Mouse (Mus musculus) kidney, adult 11 months (tissue): ENCODE data around the gene Rassf5.
"Not testable (repeated sequence)": the region's sequence is repeated elsewhere in the genome, so short reads cannot be mapped to it uniquely, and the experiment has no call there.

Source experiments
- DNase-seq: peaks from one replicate; pipeline ENCODE4 v3.0.0; 2022

Rassf5 gene

DNA sequence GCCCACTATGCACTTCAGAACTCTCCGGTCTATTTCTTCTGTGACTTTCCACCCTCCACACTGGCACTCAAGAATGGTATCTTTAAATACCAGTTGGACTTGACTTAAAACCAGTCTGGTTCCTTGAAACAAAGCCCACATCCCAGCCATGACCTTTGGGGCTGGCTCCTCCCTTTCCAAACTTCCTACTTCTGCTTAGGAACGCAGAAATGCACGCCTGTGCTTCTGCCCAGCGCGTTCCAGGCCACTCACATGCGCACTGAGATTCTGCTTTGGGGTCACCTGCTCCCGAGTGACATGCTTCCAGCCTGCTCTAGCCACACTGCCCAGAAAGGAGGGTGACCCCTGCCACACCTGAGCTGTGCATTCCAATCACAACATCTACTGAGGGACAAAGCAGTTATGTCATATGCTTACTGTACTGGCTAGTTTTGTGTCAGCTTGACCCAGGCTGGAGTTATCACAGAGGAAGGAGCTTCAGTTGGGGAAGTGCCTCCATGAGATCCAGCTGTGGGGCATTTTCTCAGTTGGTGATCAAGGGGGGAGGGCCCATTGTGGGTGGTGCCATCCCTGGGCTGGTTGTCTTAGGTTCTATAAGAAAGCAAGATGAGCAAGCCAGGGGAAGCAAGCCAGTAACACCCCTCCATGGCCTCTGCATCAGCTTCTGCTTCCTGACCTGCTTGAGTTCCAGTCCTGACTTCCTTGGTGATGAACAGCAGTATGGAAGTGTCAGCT lies 7.6 kb upstream of the Rassf5 start:
- not testable (repeated sequence) for DNase-seq

DNA sequence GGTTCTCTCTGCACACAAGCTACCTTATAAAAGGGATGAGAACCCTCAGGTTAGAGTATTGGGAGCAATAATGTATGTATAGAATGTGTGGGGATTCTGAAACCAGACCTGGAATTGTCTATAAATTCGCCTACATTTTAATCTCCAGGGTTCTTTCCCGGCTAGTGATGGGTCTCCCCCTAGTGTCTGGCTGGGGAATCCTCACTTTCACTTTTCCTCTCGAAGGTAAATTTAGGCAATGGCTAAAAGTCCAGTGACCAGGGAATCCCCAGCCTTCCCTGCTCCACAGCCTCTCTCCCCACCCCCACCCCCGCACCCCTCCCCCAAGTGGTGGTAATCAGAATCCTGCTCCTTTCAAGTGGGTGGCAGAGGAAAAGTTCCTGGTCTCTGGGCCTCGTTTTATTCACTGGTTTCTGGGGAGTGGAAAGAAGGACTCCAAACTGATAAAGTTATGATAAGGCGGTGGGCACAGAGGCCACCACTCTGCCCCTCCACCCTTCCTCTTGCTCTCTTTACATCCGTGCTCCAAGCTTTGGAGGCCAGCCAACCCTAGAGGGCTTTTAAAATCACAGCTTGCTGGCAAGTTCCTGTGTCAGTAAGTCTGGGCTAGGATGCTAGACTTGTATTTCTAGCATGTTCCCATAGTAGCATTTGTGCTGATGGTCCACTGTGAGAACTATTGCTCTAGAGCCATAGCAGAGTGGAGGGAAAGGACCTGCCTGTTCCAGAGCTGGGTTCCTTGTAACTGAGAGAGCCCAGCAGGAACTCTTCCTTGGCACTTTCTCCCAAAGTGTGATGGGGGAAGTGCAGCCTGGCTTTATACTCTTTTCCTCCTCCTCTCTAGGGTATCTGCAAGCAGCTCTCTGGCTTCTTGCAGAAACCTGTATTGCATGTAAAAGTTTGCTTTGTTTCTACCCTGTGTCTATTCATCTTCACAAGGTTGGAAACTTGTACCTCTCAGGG lies 1.7 kb upstream of the Rassf5 start:
- DNase-seq = peak; percentile 48

GRCm38 (mm10) chr1:131245926-131246325 lies 868 bp upstream of the Rassf5 start:
- DNase-seq = peak; percentile 50

GRCm38 (mm10) chr1:131244536-131245088 lies 446 bp downstream of the Rassf5 start:
- no peak for DNase-seq

DNA sequence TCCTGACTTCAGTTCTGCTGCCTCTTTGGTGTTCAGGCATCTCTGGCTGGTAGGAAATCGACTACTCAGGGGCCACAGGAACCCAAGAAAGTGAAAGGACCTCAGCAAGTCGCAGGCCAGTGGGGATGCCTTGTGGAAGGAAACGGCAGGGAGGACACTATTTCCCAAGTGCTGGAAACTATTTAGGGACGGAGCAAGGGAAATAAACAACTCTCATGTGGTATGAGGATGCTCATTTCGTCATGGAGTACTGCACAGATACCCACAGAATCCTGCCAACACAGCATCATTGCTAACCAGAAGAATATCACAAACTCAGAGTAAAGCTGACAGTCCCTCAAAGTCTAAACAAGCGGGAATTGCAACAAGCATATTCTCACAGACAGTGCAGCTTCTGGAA lies 2.1 kb downstream of the Rassf5 start:
- DNase-seq = no peak

DNA sequence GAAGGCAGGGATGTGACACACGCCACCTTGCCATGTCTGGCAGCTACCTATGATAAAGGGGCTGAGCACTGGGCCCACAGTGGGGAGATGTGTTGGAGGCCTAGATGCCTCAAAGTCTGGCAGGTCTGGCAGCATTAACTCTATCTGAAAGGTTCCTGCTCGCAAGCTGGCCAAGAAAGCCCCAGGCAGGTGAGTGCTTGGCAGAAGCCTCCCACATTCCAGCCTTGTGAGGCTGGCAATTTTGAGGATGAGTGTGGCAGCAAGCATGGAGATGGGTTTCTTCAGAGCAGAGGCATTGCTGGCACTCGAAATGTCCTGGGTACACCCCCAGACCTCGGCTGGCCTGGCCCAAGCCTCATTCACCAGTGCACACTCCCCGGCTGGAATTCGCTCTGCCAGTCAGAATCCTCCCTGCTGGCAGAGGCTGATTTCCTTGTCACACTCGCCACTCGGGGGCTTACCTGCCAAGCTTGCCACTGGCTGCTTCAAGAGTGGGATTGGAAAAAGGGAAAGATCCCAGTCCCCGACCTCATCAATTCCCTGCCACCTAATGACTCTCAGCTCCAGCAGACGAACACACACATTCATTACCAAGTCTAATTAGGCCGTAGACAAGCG lies 5.4 kb downstream of the Rassf5 start:
- no peak for DNase-seq

DNA sequence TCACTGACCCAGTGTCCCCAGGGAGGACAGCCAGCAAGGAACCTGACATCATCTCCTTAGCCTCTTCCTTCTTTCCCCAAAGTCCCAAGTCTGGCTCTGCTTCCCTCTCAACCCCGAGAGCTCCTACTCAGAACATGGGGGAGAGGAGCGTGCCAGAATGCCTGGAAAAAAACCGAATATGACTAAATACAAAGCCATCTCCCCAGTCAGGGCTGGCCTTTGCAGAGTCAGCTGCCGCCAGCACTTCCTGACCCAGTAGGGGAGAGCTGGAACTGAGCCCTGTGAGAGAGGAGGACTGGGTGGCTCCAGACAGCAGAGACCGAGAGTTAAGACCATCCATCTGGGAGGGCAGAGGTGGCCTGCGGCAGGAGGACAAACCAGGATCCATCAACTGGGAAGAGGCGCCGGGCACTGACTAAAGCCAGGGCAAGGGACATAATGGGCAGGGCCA lies 6.1 kb downstream of the Rassf5 start:
- DNase-seq = peak; percentile 69

DNA sequence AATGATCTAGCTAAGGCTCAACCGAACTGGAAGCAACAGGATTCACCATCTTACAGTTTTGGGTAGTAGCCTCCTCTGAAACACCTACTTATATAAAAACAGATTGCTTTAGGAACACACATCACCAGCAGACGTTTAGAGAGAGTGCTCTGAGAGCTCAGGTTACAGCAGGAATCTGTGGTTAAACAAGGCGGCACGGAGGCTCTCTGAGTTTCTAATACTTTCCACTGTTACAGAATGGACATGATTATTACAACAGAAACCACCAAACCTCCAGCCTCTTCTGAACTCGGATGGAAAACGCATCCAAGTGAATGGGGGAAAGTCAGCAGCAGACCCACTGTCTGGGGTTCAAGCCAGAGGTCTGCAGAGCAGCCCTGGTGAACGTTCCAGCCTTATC lies 9.0 kb downstream of the Rassf5 start:
- no peak for DNase-seq

DNA sequence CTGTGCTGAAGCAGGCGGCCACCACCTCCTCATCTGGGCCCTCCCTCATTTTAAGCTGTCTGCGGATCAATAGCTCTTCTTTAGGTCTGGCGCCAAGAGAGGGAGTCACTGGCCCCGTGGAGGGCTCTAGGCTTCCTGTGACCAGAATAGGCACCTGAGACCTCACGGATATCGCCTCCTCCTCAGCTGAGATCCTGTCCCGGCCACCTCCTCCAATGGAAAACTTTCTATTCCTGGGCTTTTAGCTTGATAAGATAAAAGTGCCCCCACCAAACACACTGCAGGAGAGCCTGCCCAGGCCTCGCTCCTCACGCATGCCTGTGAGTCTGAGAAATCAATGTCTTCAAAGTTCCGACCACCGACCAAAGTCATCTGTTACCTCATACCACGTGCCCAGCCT lies 11.5 kb downstream of the Rassf5 start:
- DNase-seq = no peak

- no peak for DNase-seq
These were observed 16.4 kb downstream of the Rassf5 start for GRCm38 (mm10) chr1:131228659-131229058.

- DNase-seq = no peak
These were observed 16.8 kb downstream of the Rassf5 start for GRCm38 (mm10) chr1:131228225-131228624.

DNA sequence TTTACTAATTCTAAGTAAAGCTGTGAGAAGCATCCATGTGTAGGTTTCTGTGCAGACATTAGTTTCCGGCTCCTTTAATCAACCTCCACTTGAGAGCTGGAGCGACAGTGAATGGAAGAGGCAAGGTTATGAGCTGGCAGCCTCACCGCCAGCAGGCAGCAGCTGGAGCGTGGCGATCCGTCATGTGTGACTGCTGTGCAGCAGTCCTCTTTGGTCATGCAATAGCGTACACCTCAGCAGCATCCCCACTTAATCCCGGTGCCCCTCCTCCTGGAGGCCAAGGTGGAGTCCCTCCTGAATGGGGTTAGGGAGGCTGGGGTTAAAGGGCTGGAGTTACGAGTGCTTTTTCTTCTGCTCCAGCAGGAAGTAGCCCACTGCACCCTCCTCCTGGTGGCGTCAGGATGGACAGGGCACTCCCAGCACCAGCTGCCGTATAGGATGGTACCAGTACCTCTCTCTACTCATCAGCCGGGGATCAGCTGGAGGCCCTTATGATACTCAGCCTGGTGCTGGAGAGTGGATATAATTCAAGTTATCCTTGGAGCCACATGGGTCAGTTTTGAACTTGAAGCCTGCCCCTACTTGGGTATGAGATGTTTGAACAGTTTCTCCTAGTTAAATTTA lies 20.1 kb downstream of the Rassf5 start:
- peak; percentile 35 for DNase-seq

- no peak for DNase-seq
These were observed 21.7 kb downstream of the Rassf5 start for GRCm38 (mm10) chr1:131223345-131223744.

GRCm38 (mm10) chr1:131221822-131222590 lies 23.1 kb downstream of the Rassf5 start:
- DNase-seq = no peak

DNA sequence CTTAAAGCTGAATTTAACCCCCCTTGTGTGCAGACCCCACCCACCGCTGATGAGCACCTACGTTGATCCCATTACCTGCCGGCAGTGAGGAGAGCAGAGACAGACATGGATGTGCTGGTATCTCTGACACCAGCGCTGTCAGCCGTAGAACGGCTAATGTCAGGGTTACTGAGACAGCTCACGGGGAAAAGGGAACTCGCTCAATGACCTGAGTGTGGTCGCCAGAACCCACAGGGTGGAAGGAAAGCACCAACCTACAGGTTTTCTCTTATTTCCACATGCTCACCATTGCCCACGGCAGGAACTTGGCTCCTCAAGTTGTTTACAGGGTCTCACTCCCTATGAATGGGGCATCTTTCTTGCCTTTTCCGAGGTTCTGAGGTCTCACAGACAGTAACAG lies 26.1 kb downstream of the Rassf5 start:
- no peak for DNase-seq

DNA sequence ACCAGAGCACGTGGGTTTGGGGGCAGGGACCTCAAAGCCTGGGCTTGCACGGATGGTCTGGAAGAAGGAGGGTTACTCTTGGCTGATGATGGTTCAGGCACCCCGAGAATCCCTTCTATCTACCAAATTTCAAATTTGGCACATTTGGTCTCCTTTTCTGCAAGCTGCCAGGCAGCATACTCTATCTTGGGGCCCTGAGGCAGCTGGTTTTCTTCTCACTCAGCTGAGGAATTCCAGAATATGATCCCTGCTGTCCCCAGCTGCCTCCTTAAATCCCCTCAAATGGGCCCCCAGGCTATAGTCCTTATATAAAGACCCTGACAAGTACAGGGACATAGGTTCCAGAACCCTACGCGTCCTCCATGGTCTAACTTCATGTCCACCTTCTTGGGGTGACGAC lies 31.7 kb downstream of the Rassf5 start:
- DNase-seq = no peak

GRCm38 (mm10) chr1:131212956-131213355 lies 32.1 kb downstream of the Rassf5 start:
- DNase-seq = no peak

DNA sequence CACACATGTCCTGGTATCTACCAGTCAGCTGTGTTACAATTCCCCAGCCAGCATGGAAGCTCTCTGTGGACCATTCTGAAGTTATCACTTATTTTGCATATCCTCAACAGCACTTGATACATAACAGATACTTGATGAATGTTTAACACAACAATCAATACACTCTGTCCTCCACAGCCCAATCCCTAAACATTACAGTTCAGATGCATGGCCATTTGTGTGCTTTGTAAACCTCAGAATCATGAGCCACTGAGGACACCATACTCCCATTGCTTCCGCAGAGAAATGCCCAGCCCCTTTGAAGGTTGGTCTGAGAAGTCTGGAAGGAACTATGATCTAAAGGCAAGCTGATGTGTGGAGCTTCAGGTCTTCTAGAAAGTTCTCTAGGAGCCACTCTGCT lies 33.4 kb downstream of the Rassf5 start:
- no peak for DNase-seq

DNA sequence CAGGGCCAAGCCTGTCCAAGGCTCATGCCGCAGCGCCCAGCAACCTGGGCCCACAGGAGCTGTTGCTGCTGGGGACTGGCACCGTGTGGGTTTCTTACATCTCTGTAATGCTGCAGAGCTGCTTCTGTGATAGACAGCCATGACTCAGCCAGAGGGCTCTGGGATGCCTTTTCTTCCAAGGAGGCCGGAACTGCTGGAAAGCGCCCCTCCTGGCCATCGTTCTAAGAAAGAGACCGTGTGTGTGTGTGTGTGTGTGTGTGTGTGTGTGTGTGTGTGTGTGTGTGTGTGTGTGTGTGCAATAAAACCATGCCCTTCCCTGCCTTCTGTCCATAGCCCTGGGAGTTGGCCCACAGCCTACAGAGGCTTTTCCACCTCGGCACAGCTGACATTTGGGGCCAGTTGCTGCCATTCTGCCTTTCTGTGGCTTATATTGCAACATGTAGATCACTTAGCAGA lies 35.1 kb downstream of the Rassf5 start:
- DNase-seq = no peak

- DNase-seq = no peak
These were observed 36.3 kb downstream of the Rassf5 start for GRCm38 (mm10) chr1:131208800-131209199.

DNA sequence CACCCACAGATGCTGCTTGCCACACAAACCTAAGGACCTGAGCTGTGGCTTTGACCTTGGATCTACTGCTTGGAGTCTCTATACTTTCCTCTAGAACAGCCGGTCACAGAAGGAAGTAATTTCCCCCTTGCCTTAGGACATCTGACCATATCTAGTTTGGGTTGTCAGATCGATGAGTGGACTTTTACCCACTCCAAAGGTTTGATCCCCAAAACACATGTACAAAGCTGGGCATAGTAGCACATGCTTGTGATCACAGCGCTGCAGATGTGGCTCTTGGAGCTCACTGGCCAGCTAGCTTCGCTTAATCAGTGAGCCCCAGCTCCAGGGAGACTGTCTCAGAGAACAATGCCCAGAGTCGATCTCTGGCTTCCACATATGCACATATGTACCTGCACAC lies 37.0 kb downstream of the Rassf5 start:
- DNase-seq = no peak

DNA sequence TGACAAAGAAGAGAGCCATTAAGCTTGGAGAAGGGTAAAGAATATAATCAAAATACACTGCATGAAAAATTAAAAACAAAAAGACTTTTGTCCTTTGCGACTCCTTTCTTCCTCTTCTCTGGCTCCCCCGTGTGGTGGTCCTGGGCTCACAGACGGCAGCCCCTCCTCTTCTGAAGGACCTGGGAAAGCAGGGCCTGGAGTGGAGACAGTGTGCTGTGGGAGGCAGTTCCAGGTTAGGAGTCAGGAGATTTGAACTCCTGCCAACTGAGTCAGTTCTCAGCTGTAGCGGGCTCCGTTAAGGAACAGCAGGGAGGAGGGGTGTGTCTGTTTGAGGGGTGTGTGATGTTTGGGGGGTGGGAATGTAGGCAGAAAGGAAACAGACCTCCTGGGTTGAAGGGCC lies 37.5 kb downstream of the Rassf5 start:
- peak; percentile 27 for DNase-seq
